22 mouse cellular contexts compared by ENCODE assay signal in genomic region chr16:88744750-88745340, GRCm38 (mm10). TPM values are rescaled to one million over a fixed set of nuclear protein-coding genes. Genes with fewer than 3 reads are reported as not detected.
DNase-seq lines count a peak whose midpoint lies in the region; ATAC-seq and TF ChIP-seq lines count a peak whose summit lies in the region.
"Had no signal": no experiment of that assay in that cellular context is flagged by ENCODE, and none has a peak within 500 bp of the region (broad histone marks: within the 10 kb centered on the region; RNA-seq: fewer than 3 reads in every experiment).

No protein-coding gene starts in this region.

- H3K9me3 ChIP-seq in embryonic facial prominence, embryonic 14.5 days (ENCODE audit: control insufficient read depth, low read length) = no peaks in the 10 kb centered on the region
- no peaks in the 10 kb centered on the region for H3K9me3 ChIP-seq in embryonic facial prominence, embryonic 10.5 days
- H3K9me3 ChIP-seq in kidney, postnatal 0 days (replicated peaks; ENCODE audit: low read length) = no peaks in the 10 kb centered on the region
- H3K9me3 ChIP-seq: heart, embryonic 15.5 days; hindbrain, embryonic 13.5 days; limb, embryonic 13.5 days; lung, embryonic 15.5 days; neural tube, embryonic 12.5 days had no signal

- in situ Hi-C loops in Patski (cut with MboI; ENCODE audit: low pct_unique_long_range_greater_than_20kb) = no loop called here

- no peaks in the 10 kb centered on the region for H3K36me3 ChIP-seq in embryonic facial prominence, embryonic 14.5 days (ENCODE audit: control insufficient read depth, insufficient read depth, low read length)
- H3K36me3 ChIP-seq in embryonic facial prominence, embryonic 10.5 days (replicated peaks) = no peaks in the 10 kb centered on the region
- no peaks in the 10 kb centered on the region for H3K36me3 ChIP-seq in kidney, postnatal 0 days (ENCODE audit: insufficient read depth, low read length)
- H3K36me3 ChIP-seq: heart, embryonic 15.5 days; hindbrain, embryonic 13.5 days; limb, embryonic 13.5 days; lung, embryonic 15.5 days; neural tube, embryonic 12.5 days had no signal

- H3K4me1 ChIP-seq in embryonic facial prominence, embryonic 14.5 days (ENCODE audit: control insufficient read depth, insufficient read depth, low read length) = no peaks in the 10 kb centered on the region
- no peaks in the 10 kb centered on the region for H3K4me1 ChIP-seq in embryonic facial prominence, embryonic 10.5 days
- no peaks in the 10 kb centered on the region for H3K4me1 ChIP-seq in kidney, postnatal 0 days (replicated peaks; ENCODE audit: insufficient read depth, low read length)
- H3K4me1 ChIP-seq: heart, embryonic 15.5 days; hindbrain, embryonic 13.5 days; limb, embryonic 13.5 days; lung, embryonic 15.5 days; neural tube, embryonic 12.5 days had no signal

- DNase-seq in embryonic facial prominence, embryonic 14.5 days (ENCODE audit: low spot score) = peak; percentile 37
- no peak for DNase-seq in embryonic facial prominence, embryonic 10.5 days (ENCODE audit: low spot score)
- DNase-seq in kidney, postnatal 0 days (ENCODE audit: low spot score) = peak; percentile 46
- DNase-seq in kidney, adult 8-10 months = no peak
- DNase-seq in Patski (ENCODE audit: low read depth, low spot score) = peak; percentile 20
- peak; percentile 50 for DNase-seq in lung, postnatal 25 days (ENCODE audit: low spot score)
- DNase-seq in gastrocnemius, adult 8-10 months (ENCODE audit: low spot score in 2 of 2) = no peak
- no peak for DNase-seq in gastrocnemius, postnatal 14 days
- DNase-seq: adrenal gland, postnatal 10 days; B cell, adult 2 months; kidney, adult 11 months; right cerebral cortex, postnatal 4 days; thymus, adult 2 months had no signal

- H3K4me2 ChIP-seq in embryonic facial prominence, embryonic 14.5 days (ENCODE audit: low read depth, low read length) = no peak overlapping the region
- H3K4me2 ChIP-seq in kidney, postnatal 0 days (ENCODE audit: low read length) = no peak overlapping the region
- H3K4me2 ChIP-seq: heart, embryonic 15.5 days; hindbrain, embryonic 13.5 days; limb, embryonic 13.5 days; lung, embryonic 15.5 days; neural tube, embryonic 12.5 days had no signal

- POLR2A ChIA-PET in Patski (lab: Charles Lee) = no interaction called here

- CTCF ChIA-PET in Patski (lab: Charles Lee) = no interaction called here

- TF ChIP-seq CTCF in kidney, postnatal 0 days (IDR thresholded peaks at IDR 0.05; ENCODE audit: low read depth) = no peak
- TF ChIP-seq CTCF in Patski (IDR thresholded peaks at IDR 0.05) = no peak

- ATAC-seq in embryonic facial prominence, embryonic 14.5 days (ENCODE audit: low read depth) = no peak
- ATAC-seq in kidney, postnatal 0 days (replicated peaks; ENCODE audit: low FRiP score, low read depth) = no peak
- no peak for ATAC-seq in Patski

- no peak overlapping the region for H3K4me3 ChIP-seq in embryonic facial prominence, embryonic 14.5 days (ENCODE audit: low read depth, low read length)
- no peak overlapping the region for H3K4me3 ChIP-seq in embryonic facial prominence, embryonic 10.5 days
- no peak overlapping the region for H3K4me3 ChIP-seq in kidney, postnatal 0 days (replicated peaks; ENCODE audit: low read depth, low read length)
- H3K4me3 ChIP-seq: heart, embryonic 15.5 days; hindbrain, embryonic 13.5 days; layer of hippocampus, adult 2 months; left cerebral cortex, adult 2 months; limb, embryonic 13.5 days; lung, embryonic 15.5 days; neural tube, embryonic 12.5 days had no signal

- intact Hi-C loops in gastrocnemius, postnatal 14 days (cut with DNase I; ENCODE audit: low total_unique reads) = no loop called here

- no peak overlapping the region for H3K27ac ChIP-seq in embryonic facial prominence, embryonic 14.5 days (replicated peaks; ENCODE audit: low read depth, low read length)
- H3K27ac ChIP-seq in embryonic facial prominence, embryonic 10.5 days (replicated peaks) = no peak overlapping the region
- no peak overlapping the region for H3K27ac ChIP-seq in kidney, postnatal 0 days
- H3K27ac ChIP-seq: heart, embryonic 15.5 days; hindbrain, embryonic 13.5 days; layer of hippocampus, adult 2 months; left cerebral cortex, adult 2 months; limb, embryonic 13.5 days; lung, embryonic 15.5 days; neural tube, embryonic 12.5 days had no signal

- H3K27me3 ChIP-seq in embryonic facial prominence, embryonic 14.5 days (replicated peaks; ENCODE audit: control insufficient read depth, insufficient read depth, low read length) = no peaks in the 10 kb centered on the region
- no peaks in the 10 kb centered on the region for H3K27me3 ChIP-seq in embryonic facial prominence, embryonic 10.5 days (replicated peaks; ENCODE audit: low read depth, poor library complexity, severe bottlenecking)
- no peaks in the 10 kb centered on the region for H3K27me3 ChIP-seq in kidney, postnatal 0 days (ENCODE audit: insufficient read depth, low read length)
- peaks cover 17% of the 10 kb centered on the region for H3K27me3 ChIP-seq in Patski
- H3K27me3 ChIP-seq: heart, embryonic 15.5 days; hindbrain, embryonic 13.5 days; limb, embryonic 13.5 days; lung, embryonic 15.5 days; neural tube, embryonic 12.5 days had no signal

- 74% methylated on average over 4 of the region's 4 CpGs for WGBS in embryonic facial prominence, embryonic 14.5 days
- 87% methylated on average over 4 of the region's 4 CpGs for WGBS in embryonic facial prominence, embryonic 10.5 days
- 47% methylated on average over 4 of the region's 4 CpGs for WGBS in kidney, postnatal 0 days

- no peak overlapping the region for H3K9ac ChIP-seq in embryonic facial prominence, embryonic 14.5 days (ENCODE audit: low read depth, low read length)
- H3K9ac ChIP-seq in kidney, postnatal 0 days (ENCODE audit: low read depth, low read length) = no peak overlapping the region
- H3K9ac ChIP-seq: heart, embryonic 15.5 days; hindbrain, embryonic 13.5 days; limb, embryonic 13.5 days; lung, embryonic 15.5 days; neural tube, embryonic 12.5 days had no signal

RNA-seq across cellular contexts. Expression of gene Krtap13, which starts 6.6 kb away (rescaled TPM):
- 0.51 TPM in 1 of 2 replicates, not detected in the other for polyA plus RNA-seq in embryonic facial prominence, embryonic 14.5 days (2014; fragmentation: Nextera tagmentation; extraction: Ambion mirVana)
- polyA plus RNA-seq in embryonic facial prominence, embryonic 10.5 days (2016; fragmentation: Nextera tagmentation; extraction: Ambion mirVana) = not detected in 2 replicates
- not detected in 2 replicates for polyA plus RNA-seq in kidney, postnatal 0 days (2015; fragmentation: Nextera tagmentation; extraction: Ambion mirVana)
- polyA plus RNA-seq in Patski (2021) = not detected
- total RNA-seq in gastrocnemius, adult 8-10 months (2022) = not detected
- total RNA-seq in gastrocnemius, postnatal 14 days (2021) = not detected
- total RNA-seq: adrenal gland, postnatal 10 days; gastrocnemius, postnatal 4 days; layer of hippocampus, adult 2 months; left cerebral cortex, adult 2 months had no signal
- polyA plus RNA-seq: frontal cortex, adult 2 months; heart, embryonic 15.5 days; hindbrain, embryonic 13.5 days; limb, embryonic 13.5 days; lung, embryonic 15.5 days; neural tube, embryonic 12.5 days; thymus, adult 2 months had no signal

RNA-seq across cellular contexts. Expression of gene 2310034C09Rik, which starts 13.8 kb away (rescaled TPM):
- 1.8 TPM in 1 of 2 replicates, not detected in the other for polyA plus RNA-seq in embryonic facial prominence, embryonic 14.5 days (2014; fragmentation: Nextera tagmentation; extraction: Ambion mirVana)
- polyA plus RNA-seq in embryonic facial prominence, embryonic 10.5 days (2016; fragmentation: Nextera tagmentation; extraction: Ambion mirVana) = not detected in 2 replicates
- not detected in 2 replicates for polyA plus RNA-seq in kidney, postnatal 0 days (2015; fragmentation: Nextera tagmentation; extraction: Ambion mirVana)
- not detected for polyA plus RNA-seq in Patski (2021)
- not detected for total RNA-seq in gastrocnemius, adult 8-10 months (2022)
- not detected for total RNA-seq in gastrocnemius, postnatal 14 days (2021)
- total RNA-seq: adrenal gland, postnatal 10 days; gastrocnemius, postnatal 4 days; layer of hippocampus, adult 2 months; left cerebral cortex, adult 2 months had no signal
- polyA plus RNA-seq: frontal cortex, adult 2 months; heart, embryonic 15.5 days; hindbrain, embryonic 13.5 days; limb, embryonic 13.5 days; lung, embryonic 15.5 days; neural tube, embryonic 12.5 days; thymus, adult 2 months had no signal

RNA-seq across cellular contexts. Expression of gene Krtap13-1, which starts 16.2 kb away (rescaled TPM):
- polyA plus RNA-seq in embryonic facial prominence, embryonic 14.5 days (2014; fragmentation: Nextera tagmentation; extraction: Ambion mirVana) = not detected in 2 replicates
- polyA plus RNA-seq in embryonic facial prominence, embryonic 10.5 days (2016; fragmentation: Nextera tagmentation; extraction: Ambion mirVana) = not detected in 2 replicates
- not detected in 2 replicates for polyA plus RNA-seq in kidney, postnatal 0 days (2015; fragmentation: Nextera tagmentation; extraction: Ambion mirVana)
- not detected for polyA plus RNA-seq in Patski (2021)
- total RNA-seq in gastrocnemius, adult 8-10 months (2022) = not detected
- total RNA-seq in gastrocnemius, postnatal 14 days (2021) = not detected
- total RNA-seq: adrenal gland, postnatal 10 days; gastrocnemius, postnatal 4 days; layer of hippocampus, adult 2 months; left cerebral cortex, adult 2 months had no signal
- polyA plus RNA-seq: frontal cortex, adult 2 months; heart, embryonic 15.5 days; hindbrain, embryonic 13.5 days; limb, embryonic 13.5 days; lung, embryonic 15.5 days; neural tube, embryonic 12.5 days; thymus, adult 2 months had no signal

RNA-seq across cellular contexts. Expression of gene 2310057N15Rik, which starts 29.2 kb away (rescaled TPM):
- polyA plus RNA-seq in embryonic facial prominence, embryonic 14.5 days (2014; fragmentation: Nextera tagmentation; extraction: Ambion mirVana) = not detected in 2 replicates
- not detected in 2 replicates for polyA plus RNA-seq in embryonic facial prominence, embryonic 10.5 days (2016; fragmentation: Nextera tagmentation; extraction: Ambion mirVana)
- not detected in 2 replicates for polyA plus RNA-seq in kidney, postnatal 0 days (2015; fragmentation: Nextera tagmentation; extraction: Ambion mirVana)
- not detected for polyA plus RNA-seq in Patski (2021)
- not detected for total RNA-seq in gastrocnemius, adult 8-10 months (2022)
- total RNA-seq in gastrocnemius, postnatal 14 days (2021) = not detected
- total RNA-seq: adrenal gland, postnatal 10 days; gastrocnemius, postnatal 4 days; layer of hippocampus, adult 2 months; left cerebral cortex, adult 2 months had no signal
- polyA plus RNA-seq: frontal cortex, adult 2 months; heart, embryonic 15.5 days; hindbrain, embryonic 13.5 days; limb, embryonic 13.5 days; lung, embryonic 15.5 days; neural tube, embryonic 12.5 days; thymus, adult 2 months had no signal

RNA-seq across cellular contexts. Expression of gene Gm5965, which starts 32.9 kb away (rescaled TPM):
- polyA plus RNA-seq in embryonic facial prominence, embryonic 14.5 days (2014; fragmentation: Nextera tagmentation; extraction: Ambion mirVana) = not detected in 2 replicates
- polyA plus RNA-seq in embryonic facial prominence, embryonic 10.5 days (2016; fragmentation: Nextera tagmentation; extraction: Ambion mirVana) = not detected in 2 replicates
- not detected in 2 replicates for polyA plus RNA-seq in kidney, postnatal 0 days (2015; fragmentation: Nextera tagmentation; extraction: Ambion mirVana)
- polyA plus RNA-seq in Patski (2021) = not detected
- total RNA-seq in gastrocnemius, adult 8-10 months (2022) = not detected
- total RNA-seq in gastrocnemius, postnatal 14 days (2021) = not detected
- total RNA-seq: adrenal gland, postnatal 10 days; gastrocnemius, postnatal 4 days; layer of hippocampus, adult 2 months; left cerebral cortex, adult 2 months had no signal
- polyA plus RNA-seq: frontal cortex, adult 2 months; heart, embryonic 15.5 days; hindbrain, embryonic 13.5 days; limb, embryonic 13.5 days; lung, embryonic 15.5 days; neural tube, embryonic 12.5 days; thymus, adult 2 months had no signal

Comparison
In these comparisons a context has a peak if more than half of its experiments do, and no peak if none do; other contexts are left out.
1. DNase-seq: peak in embryonic facial prominence, embryonic 14.5 days (single experiment), kidney, postnatal 0 days (single experiment), Patski (single experiment) and lung, postnatal 25 days (single experiment); none in embryonic facial prominence, embryonic 10.5 days (single experiment), kidney, adult 8-10 months (0 of 2), gastrocnemius, adult 8-10 months (0 of 2) and gastrocnemius, postnatal 14 days (single experiment).